Mouse (Mus musculus) liver, adult 2 months (tissue): Measurements from ENCODE around the gene Sgms1.

Source experiments
- CTCF ChIP-seq: fragments of 200-500 bp; IDR thresholded peaks from 2 replicates; pipeline ENCODE4 v1.5.1; 2011; ENCODE audit warnings: low read depth, low read length, control low read depth
- POLR2A ChIP-seq: fragments of 200-500 bp; IDR thresholded peaks from 2 replicates; pipeline ENCODE4 v1.6.1; 2011; ENCODE audit warnings: low read length, control low read depth; ENCODE audit not compliant: insufficient read depth; ENCODE audit errors: extremely low read depth

DNA sequence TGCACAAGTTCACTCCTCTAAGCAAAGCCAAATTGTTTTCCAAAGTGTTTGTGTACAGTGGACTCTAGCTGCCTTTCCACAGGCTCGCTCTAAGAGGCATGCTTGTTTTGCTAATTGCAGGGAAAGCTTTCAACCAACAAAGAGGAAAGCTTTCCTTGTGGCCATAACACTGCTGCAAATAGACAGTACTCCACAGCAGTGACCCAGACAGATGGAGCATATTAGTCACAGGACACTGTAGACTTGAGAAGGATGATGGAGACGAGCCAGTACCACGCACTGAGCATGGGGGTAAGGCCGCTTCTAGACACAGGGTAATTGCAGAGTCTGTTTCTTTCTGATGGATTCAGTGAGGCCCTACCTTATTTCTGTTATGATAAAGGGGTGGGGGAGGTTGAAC lies 33.3 kb downstream of the Sgms1 start:
- TF ChIP-seq POLR2A (no peak), CTCF (no peak)
